Mouse (Mus musculus) E14TG2a.4 (cell line): ENCODE measurements at regions not wholly inside any gene's neighbourhood (a gene's known extent, or its start where the extent isn't known, plus 50 kb on each side); places are given as distances from the start of the nearest gene placed in this dataset.

Experiments used
- CTCF ChIP-seq: conservative IDR thresholded peaks from 2 replicates; pipeline ENCODE4 v1.5.1; 2014; ENCODE audit warnings: low read length
- NANOG ChIP-seq: IDR thresholded peaks from 2 replicates; pipeline ENCODE4 v1.6.1; 2014; ENCODE audit warnings: borderline replicate concordance, low read length, mixed read lengths
- POU5F1 ChIP-seq: IDR thresholded peaks from 2 replicates; pipeline ENCODE4 v1.6.1; 2014; ENCODE audit warnings: low read length, borderline replicate concordance

GRCm38 (mm10) chr4:31197852-31198251, 766.0 kb upstream of the Map3k7 start:
- no peak for TF ChIP-seq CTCF
- TF ChIP-seq NANOG, result no peak
- no peak for TF ChIP-seq POU5F1
